Mouse (Mus musculus) embryonic fibroblast, embryonic 13.5 days (primary cell): ENCODE results near the gene Mindy4. TPM values are rescaled to one million over a fixed set of nuclear protein-coding genes. Genes with fewer than 3 reads are reported as not detected.

Experiments
- H3K27ac ChIP-seq: 2 replicates; pipeline ENCODE4 v1.5.1; 2012; ENCODE audit warnings: low read length, control low read depth, inconsistent platforms; ENCODE audit not compliant: insufficient read depth
- H3K4me1 ChIP-seq: 2 replicates; pipeline ENCODE4 v1.6.1; 2011; ENCODE audit warnings: low read length; ENCODE audit not compliant: control insufficient read depth, insufficient read depth
- H3K4me3 ChIP-seq: 2 replicates; pipeline ENCODE4 v1.5.1; 2011; ENCODE audit warnings: mild to moderate bottlenecking, control low read depth, low read length; ENCODE audit not compliant: insufficient read depth
- CTCF ChIP-seq: IDR thresholded peaks from 2 replicates; pipeline ENCODE4 v1.5.1; 2011; ENCODE audit warnings: mild to moderate bottlenecking, control low read depth, low read length, moderate library complexity, borderline replicate concordance; ENCODE audit not compliant: insufficient read depth
- POLR2A ChIP-seq: IDR thresholded peaks from 2 replicates; pipeline ENCODE4 v1.6.1; 2011; ENCODE audit warnings: low read depth, mild to moderate bottlenecking, control low read depth, low read length, moderate library complexity
- polyA plus RNA-seq: library from polyadenylated mRNA; stranded (reverse); fragments of >200 nt; gene quantifications from 2 replicates; pipeline ENCODE4 v1.2.4, GENCODE M21; 2011; ENCODE audit warnings: low read depth; ENCODE audit not compliant: missing spikeins, insufficient read length

Mindy4 gene
- polyA plus RNA-seq, 1 experiment: 8.6 TPM

DNA sequence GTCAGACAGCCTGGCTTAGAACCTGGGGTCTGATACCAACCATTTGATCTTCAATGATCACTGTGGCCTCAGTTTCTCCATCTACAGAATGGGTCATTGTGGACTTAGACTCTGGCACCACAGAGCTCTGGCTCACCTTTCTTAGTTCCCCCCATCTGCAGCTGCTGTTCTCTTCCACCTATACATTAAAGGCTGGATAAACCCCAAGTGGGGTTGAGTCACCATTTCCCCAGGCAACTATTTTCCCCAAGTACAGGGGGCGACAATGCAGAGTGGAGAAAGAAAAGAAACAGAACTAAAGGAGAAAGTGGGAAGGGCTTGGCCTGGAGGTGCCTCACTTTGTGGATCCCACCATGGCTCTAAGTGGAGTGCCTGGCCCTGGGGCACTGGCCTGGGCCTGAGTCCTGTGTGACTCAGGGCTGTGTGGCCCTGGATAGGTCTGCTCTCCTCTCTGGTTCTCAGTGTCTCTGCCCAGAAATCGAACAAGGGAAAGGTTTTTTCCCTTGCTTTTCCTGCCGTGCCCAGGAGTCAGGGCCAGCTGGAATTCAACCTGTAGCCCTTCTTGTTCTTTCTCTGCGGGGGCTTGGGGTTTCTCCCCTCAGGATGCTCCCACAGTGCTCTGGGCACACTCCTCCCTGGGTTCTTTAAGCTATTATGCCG, 153.9 kb downstream of the Mindy4 start:
- Histone ChIP-seq H3K4me1 (no peaks in the 10 kb centered on the region), H3K4me3 (no peak overlapping the region), H3K27ac (no peak overlapping the region)
- TF ChIP-seq CTCF (no peak), POLR2A (no peak)

DNA sequence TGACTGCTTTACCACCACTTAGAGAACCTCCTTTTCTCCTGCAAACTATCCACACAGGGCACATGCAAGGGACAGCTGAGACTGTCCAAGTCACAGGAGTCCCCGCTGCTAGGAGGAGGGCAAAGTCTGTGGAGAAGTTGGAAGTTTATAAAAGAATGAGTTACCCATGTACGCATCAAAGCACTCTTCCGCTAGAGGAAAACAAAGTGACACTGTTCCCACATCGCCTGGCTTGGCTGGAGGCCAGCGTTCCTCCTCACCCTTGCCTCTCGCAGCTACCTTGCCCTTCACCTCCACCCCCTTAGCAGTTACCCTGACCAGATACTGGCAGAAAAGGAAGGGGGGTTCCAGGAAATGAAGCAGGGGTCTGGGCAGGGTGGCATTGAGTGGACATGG, 154.5 kb downstream of the Mindy4 start:
- TF ChIP-seq CTCF (no peak), POLR2A (no peak)
- Histone ChIP-seq H3K4me3 (no peak overlapping the region), H3K27ac (no peak overlapping the region), H3K4me1 (no peaks in the 10 kb centered on the region)

DNA sequence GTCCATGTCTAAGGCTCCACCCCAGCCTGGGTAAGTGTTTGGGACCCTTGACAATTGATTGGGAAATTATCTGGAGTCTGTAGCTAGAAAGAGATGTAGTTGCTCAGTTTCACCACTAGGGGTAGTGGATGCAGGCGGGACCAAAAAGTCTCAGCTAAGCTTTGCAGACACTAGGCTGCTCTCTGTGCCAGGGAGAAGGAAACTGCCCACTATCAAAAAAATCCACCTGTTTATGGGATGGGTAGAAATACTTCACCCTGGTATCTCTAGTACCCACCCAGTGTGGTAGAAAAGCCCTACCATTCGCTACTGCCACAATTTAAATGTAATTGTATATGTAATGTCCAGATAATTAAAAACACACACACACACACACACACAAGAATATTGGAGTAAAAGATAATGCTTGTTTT, 155.6 kb downstream of the Mindy4 start:
- Histone ChIP-seq H3K4me1 (no peaks in the 10 kb centered on the region), H3K27ac (no peak overlapping the region), H3K4me3 (no peak overlapping the region)
- no peak for TF ChIP-seq CTCF
- no peak for TF ChIP-seq POLR2A

DNA sequence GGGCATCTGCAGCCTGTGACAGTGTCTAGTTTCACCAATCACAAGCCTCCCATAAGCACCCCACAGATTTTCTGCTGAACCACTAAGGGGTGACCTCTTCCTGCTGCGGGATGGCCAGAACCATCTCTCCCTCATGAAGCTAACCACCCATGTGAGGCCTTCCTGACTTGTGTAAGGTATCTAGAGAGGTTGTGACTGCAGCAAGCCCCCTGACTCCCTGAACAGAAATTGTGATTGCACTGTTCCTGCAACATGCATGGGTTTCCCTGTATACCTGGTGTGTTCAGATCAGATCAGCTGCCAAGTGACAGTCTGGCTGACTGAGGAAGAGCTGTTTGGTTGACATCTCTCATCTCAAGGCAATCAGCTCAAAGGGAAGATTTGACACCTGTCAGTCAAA, 159.5 kb downstream of the Mindy4 start:
- no peak overlapping the region for H3K4me3 ChIP-seq
- no peak for TF ChIP-seq POLR2A
- no peak for TF ChIP-seq CTCF
- H3K4me1 ChIP-seq: no peaks in the 10 kb centered on the region
- no peak overlapping the region for H3K27ac ChIP-seq

DNA sequence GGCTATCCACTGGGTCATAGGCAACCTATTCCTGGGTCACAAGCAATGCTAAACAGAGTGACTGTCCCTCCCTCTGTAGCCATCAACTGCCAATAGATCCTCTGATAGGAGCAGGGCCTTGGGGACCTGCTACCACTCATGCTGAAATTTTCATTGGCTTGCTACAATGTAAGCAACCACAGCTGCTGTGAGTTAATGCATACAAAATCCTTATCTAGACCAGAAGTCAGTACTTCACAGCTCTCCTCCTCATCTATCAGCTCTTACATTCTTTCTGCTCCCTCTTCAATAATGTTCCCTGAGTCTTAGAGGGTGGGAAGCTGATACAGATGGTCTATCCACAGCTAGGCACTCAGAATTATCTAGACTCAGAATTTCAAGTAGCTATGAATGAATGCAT, 163.9 kb downstream of the Mindy4 start:
- Histone ChIP-seq H3K4me3 (no peak overlapping the region), H3K27ac (no peak overlapping the region), H3K4me1 (no peaks in the 10 kb centered on the region)
- TF ChIP-seq CTCF (no peak), POLR2A (no peak)

Other genes with a start within 250 kb of the Mindy4 start
- 5.9 and 7.3 TPM in 2 replicates for gene Nod1, start 230.8 kb upstream of the Mindy4 start, polyA plus RNA-seq
- gene Ggct, start 210.4 kb upstream of the Mindy4 start, polyA plus RNA-seq: 7.2 and 14.8 TPM in 2 replicates
- 321 and 336 TPM in 2 replicates for gene Gars, start 165.4 kb upstream of the Mindy4 start, polyA plus RNA-seq
- gene Crhr2, start 70.4 kb upstream of the Mindy4 start, polyA plus RNA-seq: not detected in 2 replicates
- not detected in 2 replicates for gene Inmt, start 28.3 kb upstream of the Mindy4 start, polyA plus RNA-seq
- gene Aqp1, start 133.0 kb downstream of the Mindy4 start, polyA plus RNA-seq: 23.7 and 50.9 TPM in 2 replicates
- not detected in 2 replicates for gene Ghrhr, start 172.9 kb downstream of the Mindy4 start, polyA plus RNA-seq
- gene Adcyap1r1, start 248.6 kb downstream of the Mindy4 start, polyA plus RNA-seq: 1.5 and 4.2 TPM in 2 replicates